In genomic region chr11:78896357-78897123, GRCm38 (mm10) we compare ENCODE assay signal across 9 mouse cellular contexts. TPM values are rescaled to one million over a fixed set of nuclear protein-coding genes. Genes with fewer than 3 reads are reported as not detected.
DNase-seq lines count a peak whose midpoint lies in the region; ATAC-seq and TF ChIP-seq lines count a peak whose summit lies in the region.
"Had no signal": no experiment of that assay in that cellular context is flagged by ENCODE, and none has a peak within 500 bp of the region (broad histone marks: within the 10 kb centered on the region; RNA-seq: fewer than 3 reads in every experiment).

No protein-coding gene starts in this region.

- no peaks in the 10 kb centered on the region for H3K4me1 ChIP-seq in embryonic facial prominence, embryonic 11.5 days (ENCODE audit: control insufficient read depth, insufficient read depth, low read length)
- H3K4me1 ChIP-seq: stomach, embryonic 15.5 days had no signal

- intact Hi-C loops in gastrocnemius, adult 2 months (cut with DNase I) = no loop called here

- no peaks in the 10 kb centered on the region for H3K9me3 ChIP-seq in embryonic facial prominence, embryonic 11.5 days (replicated peaks; ENCODE audit: control insufficient read depth, low read length)
- H3K9me3 ChIP-seq: stomach, embryonic 15.5 days had no signal

- H3K36me3 ChIP-seq in embryonic facial prominence, embryonic 11.5 days (replicated peaks; ENCODE audit: control insufficient read depth, insufficient read depth, low read depth, low read length) = no peaks in the 10 kb centered on the region
- H3K36me3 ChIP-seq: stomach, embryonic 15.5 days had no signal

- no peak overlapping the region for H3K9ac ChIP-seq in embryonic facial prominence, embryonic 11.5 days (replicated peaks; ENCODE audit: low read length)
- H3K9ac ChIP-seq: stomach, embryonic 15.5 days had no signal

- DNase-seq in gastrocnemius, adult 2 months = peak; percentile 28
- DNase-seq in gastrocnemius, adult 8-10 months (ENCODE audit: low spot score in 2 of 2) = no peak
- DNase-seq in ovary, postnatal 36 days (ENCODE audit: low spot score) = peak; percentile 15
- no peak for DNase-seq in ovary, adult 18-20 months (ENCODE audit: low spot score)
- DNase-seq in embryonic facial prominence, embryonic 11.5 days (ENCODE audit: low spot score) = peak; percentile 50
- peak; percentile 68 for DNase-seq in naive thymus-derived CD4-positive, alpha-beta T cell, adult 2 months (ENCODE audit: low read depth)
- DNase-seq in Muller cell, postnatal 12 days (ENCODE audit: inconsistent ontology term) = no peak
- DNase-seq in cerebellum, adult 18-20 months = no peak

- H3K4me2 ChIP-seq in embryonic facial prominence, embryonic 11.5 days (ENCODE audit: low read depth, low read length) = no peak overlapping the region
- H3K4me2 ChIP-seq: stomach, embryonic 15.5 days had no signal

- H3K27ac ChIP-seq in gastrocnemius, adult 2 months = no peak overlapping the region
- no peak overlapping the region for H3K27ac ChIP-seq in embryonic facial prominence, embryonic 11.5 days (replicated peaks; ENCODE audit: low read depth, low read length)
- H3K27ac ChIP-seq: stomach, embryonic 15.5 days had no signal

- no peak overlapping the region for H3K4me3 ChIP-seq in gastrocnemius, adult 2 months
- H3K4me3 ChIP-seq in embryonic facial prominence, embryonic 11.5 days (ENCODE audit: low read depth, low read length) = no peak overlapping the region
- H3K4me3 ChIP-seq: stomach, embryonic 15.5 days had no signal

- peak; percentile 71 for TF ChIP-seq CTCF in gastrocnemius, adult 2 months (IDR thresholded peaks at IDR 0.05)

- no peak for ATAC-seq in embryonic facial prominence, embryonic 11.5 days (replicated peaks; ENCODE audit: insufficient number of reproducible peaks, low FRiP score, low TSS enrichment, low read depth)

- WGBS in embryonic facial prominence, embryonic 11.5 days = 69% methylated on average over 7 of the region's 7 CpGs

- no peaks in the 10 kb centered on the region for H3K27me3 ChIP-seq in embryonic facial prominence, embryonic 11.5 days (ENCODE audit: control insufficient read depth, insufficient read depth, low read length)
- H3K27me3 ChIP-seq: stomach, embryonic 15.5 days had no signal

RNA-seq across cellular contexts. Expression of gene Nos2, which starts 24.0 kb away (rescaled TPM):
- 1 to 10 TPM in 1 of 2 experiments, under 1 TPM in 1; 0.64 to 1.4 TPM for total RNA-seq in gastrocnemius, adult 2 months (2021)
- total RNA-seq in gastrocnemius, adult 8-10 months (2022) = 1 to 10 TPM in 1 of 4 experiments, under 1 TPM in 3; 0.77 to 1.2 (median 0.87) TPM
- 0.49 and 1.0 TPM in 2 replicates for polyA plus RNA-seq in embryonic facial prominence, embryonic 11.5 days (2014; fragmentation: Nextera tagmentation; extraction: Ambion mirVana)

Comparison
In these comparisons a context has a peak if more than half of its experiments do, and no peak if none do; other contexts are left out.
1. DNase-seq: peak in gastrocnemius, adult 2 months (single experiment), ovary, postnatal 36 days (single experiment), embryonic facial prominence, embryonic 11.5 days (single experiment) and naive thymus-derived CD4-positive, alpha-beta T cell, adult 2 months (single experiment); none in gastrocnemius, adult 8-10 months (0 of 2), ovary, adult 18-20 months (single experiment), Muller cell, postnatal 12 days (single experiment) and cerebellum, adult 18-20 months (0 of 2).